Mouse (Mus musculus) ES-E14 (cell line): ENCODE results near the gene Col4a1. TPM values are rescaled to one million over a fixed set of nuclear protein-coding genes. Genes with fewer than 3 reads are reported as not detected.

Experiments
- DNase-seq: peaks from one replicate; pipeline ENCODE4 v3.0.0-alpha.2; 2013; ENCODE audit warnings: low read depth, low spot score
- H3K27ac ChIP-seq: 2 replicates; pipeline ENCODE4 v1.5.1; 2012; ENCODE audit warnings: low read depth, mild to moderate bottlenecking, low read length, moderate library complexity, mixed read lengths; ENCODE audit not compliant: poor library complexity, insufficient read depth, severe bottlenecking
- H3K36me3 ChIP-seq: 2 replicates; pipeline ENCODE4 v1.6.1; 2012; ENCODE audit warnings: mild to moderate bottlenecking, low read length, moderate library complexity, mixed read lengths; ENCODE audit not compliant: control insufficient read depth, poor library complexity, insufficient read depth, severe bottlenecking
- H3K4me1 ChIP-seq, 2 experiments: fragments of 150-350 bp in 1 of 2; sonication (generic) in 1 of 2; 2 replicates each; pipeline ENCODE4 v1.6.1; 2012; ENCODE audit warnings: low read length in 2 of 2, mild to moderate bottlenecking in 1 of 2, mixed read lengths in 1 of 2; ENCODE audit not compliant: control insufficient read depth in 2 of 2, insufficient read depth in 2 of 2, poor library complexity in 1 of 2
- H3K4me3 ChIP-seq, 2 experiments: fragments of 150-350 bp in 1 of 2; sonication (generic) in 1 of 2; 2 replicates each; pipeline ENCODE4 v1.5.1; 2012; ENCODE audit warnings: low read length in 2 of 2, low read depth in 1 of 2, mild to moderate bottlenecking in 1 of 2, mixed read lengths in 1 of 2; ENCODE audit not compliant: insufficient read depth in 1 of 2, poor library complexity in 1 of 2, severe bottlenecking in 1 of 2
- H3K9ac ChIP-seq: 2 replicates; pipeline ENCODE4 v1.6.1; 2012; ENCODE audit warnings: low read depth, mild to moderate bottlenecking, low read length, mixed read lengths; ENCODE audit not compliant: poor library complexity, insufficient read depth, severe bottlenecking
- H3K9me3 ChIP-seq: fragments of 150-350 bp; sonication (generic); 2 replicates; pipeline ENCODE4 v1.6.1; 2012; ENCODE audit warnings: low read depth, mild to moderate bottlenecking, low read length; ENCODE audit not compliant: control insufficient read depth, insufficient read depth
- CHD2 ChIP-seq: IDR thresholded peaks from 2 replicates; pipeline ENCODE4 v1.6.1; 2014; ENCODE audit warnings: mild to moderate bottlenecking, low read depth, low read length, inconsistent platforms
- HCFC1 ChIP-seq: IDR thresholded peaks from 2 replicates; pipeline ENCODE4 v1.6.1; 2012; ENCODE audit warnings: low read length, inconsistent platforms, borderline replicate concordance; ENCODE audit not compliant: insufficient read depth
- MAFK ChIP-seq: IDR thresholded peaks from 2 replicates; pipeline ENCODE4 v1.6.1; 2014; ENCODE audit warnings: mild to moderate bottlenecking, low read depth, low read length, inconsistent platforms; ENCODE audit not compliant: insufficient read depth
- ZC3H11A ChIP-seq: IDR thresholded peaks from 2 replicates; pipeline ENCODE4 v1.6.1; 2012; ENCODE audit warnings: low read depth, mild to moderate bottlenecking, inconsistent platforms, low read length, borderline replicate concordance
- ZNF384 ChIP-seq: IDR thresholded peaks from 2 replicates; pipeline ENCODE4 v1.6.1; 2012; ENCODE audit warnings: low read depth, low read length, inconsistent platforms
- in situ Hi-C, 2 experiments: fragments of 600-800 bp; cut with MboI; formaldehyde crosslinking; loops; one replicate each; pipeline ENCODE4 v1.15.1; 2025; ENCODE audit warnings: low sequenced_read_pairs in 2 of 2, inconsistent platforms in 1 of 2; ENCODE audit not compliant: unreplicated experiment in 2 of 2
- total RNA-seq: library from RNA; depleted of rRNA; stranded (reverse); fragments of 300-350 nt; gene quantifications from 2 replicates; pipeline ENCODE4 v1.2.3, GENCODE M21; 2012

Col4a1 gene
- total RNA-seq, 1 experiment: 198 TPM

DNA sequence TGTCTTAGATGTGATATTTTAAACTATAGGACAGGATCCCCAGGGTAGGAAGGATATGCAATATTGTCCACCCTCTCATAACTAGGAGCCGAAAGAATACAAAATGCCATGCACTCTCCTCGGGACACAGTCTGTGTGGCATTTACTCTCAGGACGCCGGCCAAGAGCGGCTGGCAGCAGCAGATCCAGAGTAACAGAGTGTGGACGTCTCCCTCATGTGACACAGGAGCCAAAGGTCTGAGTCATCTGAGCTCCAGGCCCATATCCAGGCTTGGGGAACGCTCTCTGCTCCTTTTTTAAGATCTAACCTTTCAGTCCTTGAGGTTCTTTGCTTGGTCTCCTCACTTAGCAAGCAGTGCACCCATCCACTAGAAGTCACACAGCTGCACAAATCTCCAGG lies 141.1 kb downstream of the Col4a1 start:
- no peak overlapping the region for H3K4me3 ChIP-seq
- TF ChIP-seq ZC3H11A: no peak
- no peak for TF ChIP-seq HCFC1
- TF ChIP-seq CHD2: no peak
- no peak for TF ChIP-seq ZNF384
- TF ChIP-seq MAFK: no peak
- in situ Hi-C loops: loop anchor here in 1 of 2 experiments (10.0 kb wide), 2 partner anchors 597 to 757 kb away; no protein-coding TSS in a partner anchor
- H3K9ac ChIP-seq: no peak overlapping the region
- no peak overlapping the region for H3K27ac ChIP-seq
- no peaks in the 10 kb centered on the region for H3K4me1 ChIP-seq
- no peak for DNase-seq
- no peaks in the 10 kb centered on the region for H3K36me3 ChIP-seq
- no peaks in the 10 kb centered on the region for H3K9me3 ChIP-seq

DNA sequence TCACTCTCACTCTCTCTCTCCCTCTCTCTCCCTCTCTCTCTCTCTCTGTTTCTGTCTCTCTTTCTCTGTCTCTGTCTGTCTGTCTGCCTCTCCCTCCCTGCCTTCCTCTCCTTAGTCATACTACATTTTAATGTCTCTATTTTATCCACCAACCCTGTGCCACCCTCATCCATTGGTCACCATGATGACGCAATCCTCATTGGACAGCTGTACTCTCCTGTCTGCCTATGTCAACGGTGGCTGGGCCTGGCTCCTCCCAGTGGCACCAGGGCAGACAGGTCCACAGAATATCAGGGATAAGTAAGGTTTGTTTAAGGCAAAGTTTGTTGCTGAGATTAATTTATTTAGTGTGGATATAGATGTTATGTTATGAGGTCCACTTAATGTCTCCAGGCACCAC lies 143.2 kb downstream of the Col4a1 start:
- in situ Hi-C loops: no loop called here
- Histone ChIP-seq H3K36me3 (no peaks in the 10 kb centered on the region), H3K27ac (no peak overlapping the region), H3K4me1 (no peaks in the 10 kb centered on the region), H3K9ac (no peak overlapping the region), H3K9me3 (no peaks in the 10 kb centered on the region), H3K4me3 (no peak overlapping the region)
- TF ChIP-seq MAFK (no peak), HCFC1 (no peak)
- DNase-seq: no peak

DNA sequence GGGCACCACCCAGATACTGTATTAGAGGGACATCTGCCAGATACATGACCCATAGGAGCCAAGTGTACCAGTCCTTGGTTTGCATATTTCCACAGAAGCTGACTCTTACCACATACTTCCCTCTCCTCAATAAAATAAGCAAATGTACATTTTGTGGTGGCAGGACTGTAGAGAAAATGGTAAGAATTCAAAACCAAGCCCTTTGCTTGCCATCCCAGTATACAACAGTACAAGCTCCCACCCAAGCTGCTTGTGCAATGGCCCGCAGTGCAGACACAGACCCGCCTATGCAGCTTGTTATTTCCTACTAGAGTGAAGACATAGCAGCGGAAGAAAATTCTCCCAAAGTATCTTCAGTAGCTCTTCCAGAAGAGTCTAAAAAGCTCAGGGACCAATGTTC lies 143.8 kb downstream of the Col4a1 start:
- Histone ChIP-seq H3K4me1 (no peaks in the 10 kb centered on the region), H3K4me3 (no peak overlapping the region), H3K9me3 (no peaks in the 10 kb centered on the region), H3K27ac (no peak overlapping the region), H3K9ac (no peak overlapping the region), H3K36me3 (no peaks in the 10 kb centered on the region)
- in situ Hi-C loops: no loop called here
- TF ChIP-seq ZC3H11A: no peak
- TF ChIP-seq MAFK: no peak
- TF ChIP-seq CHD2: no peak
- TF ChIP-seq ZNF384: no peak
- TF ChIP-seq HCFC1: no peak
- no peak for DNase-seq

DNA sequence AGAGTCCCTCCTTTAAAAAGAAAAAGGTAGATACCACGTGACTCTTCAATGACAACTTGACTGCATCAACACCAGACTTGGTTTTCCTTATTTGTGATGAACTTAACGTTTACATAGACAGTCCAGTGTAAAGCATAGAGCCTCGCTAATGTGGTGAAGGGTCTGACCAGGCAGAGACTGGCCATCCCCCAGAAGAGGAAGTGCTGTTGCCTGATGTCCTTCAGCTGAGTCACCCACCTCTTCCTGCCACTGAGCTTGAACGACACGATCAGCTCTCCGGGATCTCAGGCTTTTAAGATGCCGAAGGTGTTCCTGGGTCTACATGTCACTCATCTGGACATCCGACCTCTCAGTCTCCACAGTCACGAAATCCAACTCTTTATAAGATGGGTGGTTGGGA lies 144.7 kb downstream of the Col4a1 start:
- TF ChIP-seq ZNF384 (no peak), ZC3H11A (no peak), CHD2 (no peak), HCFC1 (no peak), MAFK (no peak)

DNA sequence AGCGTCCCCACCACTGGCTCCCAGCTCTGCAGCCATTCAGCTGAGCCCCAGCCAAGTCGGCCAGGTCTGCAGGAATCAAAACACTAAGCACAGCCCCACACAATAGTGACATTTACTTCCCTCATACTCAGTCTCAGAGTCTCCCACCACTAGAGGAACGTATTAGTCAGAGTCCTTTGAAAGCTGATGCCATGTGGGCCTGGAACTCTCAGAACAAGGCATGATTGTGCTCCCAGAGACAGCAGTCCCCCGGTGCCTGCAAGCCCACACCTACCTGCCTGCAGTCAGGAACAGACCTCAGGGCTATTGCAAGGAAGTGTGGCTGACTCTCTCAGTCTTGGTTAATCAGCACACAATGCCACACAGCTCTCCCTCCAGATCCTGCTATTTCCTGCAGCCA lies 147.0 kb downstream of the Col4a1 start:
- TF ChIP-seq CHD2 (no peak), ZNF384 (no peak), HCFC1 (no peak), MAFK (no peak), ZC3H11A (no peak)
- no peak overlapping the region for H3K27ac ChIP-seq
- DNase-seq: no peak
- H3K9ac ChIP-seq: no peak overlapping the region
- in situ Hi-C loops: no loop called here
- H3K4me3 ChIP-seq: no peak overlapping the region
- H3K36me3 ChIP-seq: no peaks in the 10 kb centered on the region
- no peaks in the 10 kb centered on the region for H3K4me1 ChIP-seq
- no peaks in the 10 kb centered on the region for H3K9me3 ChIP-seq

More for the DNA sequence above, 144.7 kb downstream of the Col4a1 start:
- in situ Hi-C loops: no loop called here
- Histone ChIP-seq H3K4me1 (no peaks in the 10 kb centered on the region), H3K4me3 (no peak overlapping the region), H3K27ac (no peak overlapping the region), H3K9me3 (no peaks in the 10 kb centered on the region), H3K36me3 (no peaks in the 10 kb centered on the region), H3K9ac (no peak overlapping the region)
- no peak for DNase-seq
